ENCODE assay signal across 12 mouse cellular contexts in the genomic region with DNA sequence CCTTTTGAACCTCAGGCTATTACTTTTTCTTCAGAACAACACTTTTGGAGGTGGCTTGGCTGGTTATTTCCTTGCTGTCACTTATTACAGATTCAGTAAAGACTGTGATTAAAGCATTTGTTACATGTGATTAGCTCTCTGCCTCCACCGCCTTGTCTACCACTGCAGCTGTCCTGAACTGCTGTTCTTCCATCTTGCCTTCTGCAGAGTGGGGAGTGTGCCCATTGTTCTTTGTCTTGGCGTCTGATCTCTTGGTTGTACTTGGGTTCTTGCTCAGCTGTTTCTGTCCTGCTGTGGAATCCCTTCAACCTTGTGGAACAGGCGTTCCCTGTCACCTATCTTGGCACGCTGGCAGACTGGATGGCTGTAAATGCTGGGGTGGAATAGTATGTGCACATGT. TPM values are rescaled to one million over a fixed set of nuclear protein-coding genes. Genes with fewer than 3 reads are reported as not detected.
A peak's percentile ranks its signal among the peaks of the same experiment; 100 is the strongest.
DNase-seq lines count a peak whose midpoint lies in the region; ATAC-seq lines count a peak whose summit lies in the region.
"Had no signal": no experiment of that assay in that cellular context is flagged by ENCODE, and none has a peak within 500 bp of the region (broad histone marks: within the 10 kb centered on the region; RNA-seq: fewer than 3 reads in every experiment).

No protein-coding gene starts in this region.

- H3K27me3 ChIP-seq in heart, embryonic 15.5 days: no peaks in the 10 kb centered on the region
- no peaks in the 10 kb centered on the region for H3K27me3 ChIP-seq in midbrain, embryonic 15.5 days (replicated peaks)
- H3K27me3 ChIP-seq in midbrain, embryonic 11.5 days (ENCODE audit: control insufficient read depth, insufficient read depth, low read length): no peaks in the 10 kb centered on the region
- no peaks in the 10 kb centered on the region for H3K27me3 ChIP-seq in forebrain, embryonic 16.5 days (replicated peaks; ENCODE audit: control insufficient read depth, insufficient read depth, low read length)
- H3K27me3 ChIP-seq: liver, embryonic 12.5 days; neural tube, embryonic 12.5 days had no signal

- ATAC-seq in heart, embryonic 15.5 days (replicated peaks; ENCODE audit: insufficient number of reproducible peaks, insufficient read depth, low FRiP score, low read depth): no peak
- no peak for ATAC-seq in midbrain, embryonic 15.5 days (replicated peaks)
- ATAC-seq in midbrain, embryonic 11.5 days (ENCODE audit: low FRiP score): no peak
- peak; percentile 64 for ATAC-seq in forebrain, embryonic 16.5 days
- ATAC-seq: liver, embryonic 12.5 days had no signal

- no peak overlapping the region for H3K4me2 ChIP-seq in heart, embryonic 15.5 days
- no peak overlapping the region for H3K4me2 ChIP-seq in midbrain, embryonic 15.5 days
- no peak overlapping the region for H3K4me2 ChIP-seq in midbrain, embryonic 11.5 days
- H3K4me2 ChIP-seq in forebrain, embryonic 16.5 days (ENCODE audit: low read length): no peak overlapping the region
- H3K4me2 ChIP-seq: liver, embryonic 12.5 days; neural tube, embryonic 12.5 days had no signal

- WGBS in heart, embryonic 15.5 days: 51% methylated on average over 4 of the region's 4 CpGs
- WGBS in midbrain, embryonic 15.5 days: 50% methylated on average over 4 of the region's 4 CpGs
- WGBS in midbrain, embryonic 11.5 days: 57% methylated on average over 4 of the region's 4 CpGs
- 33% methylated on average over 4 of the region's 4 CpGs for whole genome bisulfite sequencing in forebrain, embryonic 16.5 days

- H3K36me3 ChIP-seq in heart, embryonic 15.5 days: no peaks in the 10 kb centered on the region
- no peaks in the 10 kb centered on the region for H3K36me3 ChIP-seq in midbrain, embryonic 15.5 days (replicated peaks)
- H3K36me3 ChIP-seq in midbrain, embryonic 11.5 days (ENCODE audit: control insufficient read depth, insufficient read depth, low read length): no peaks in the 10 kb centered on the region
- H3K36me3 ChIP-seq in forebrain, embryonic 16.5 days (ENCODE audit: control insufficient read depth, insufficient read depth): no peaks in the 10 kb centered on the region
- H3K36me3 ChIP-seq: liver, embryonic 12.5 days; neural tube, embryonic 12.5 days had no signal

- DNase-seq in heart, adult 9 months (ENCODE audit: low spot score in 2 of 2): no peak
- DNase-seq in midbrain, embryonic 11.5 days (ENCODE audit: low spot score, missing footprints): no peak
- no peak for DNase-seq in testis, postnatal 10 days (ENCODE audit: low spot score)
- no peak for DNase-seq in adipocyte (ENCODE audit: low spot score)
- DNase-seq: cerebellum, adult 11 months; gastrocnemius, postnatal 36 days; kidney, adult 9 months had no signal

- no peak overlapping the region for H3K4me3 ChIP-seq in heart, embryonic 15.5 days
- H3K4me3 ChIP-seq in midbrain, embryonic 15.5 days: no peak overlapping the region
- no peak overlapping the region for H3K4me3 ChIP-seq in midbrain, embryonic 11.5 days (ENCODE audit: low read depth, low read length)
- no peak overlapping the region for H3K4me3 ChIP-seq in forebrain, embryonic 16.5 days (replicated peaks; ENCODE audit: low read length)
- H3K4me3 ChIP-seq: liver, embryonic 12.5 days; neural tube, embryonic 12.5 days had no signal

- peak overlapping the region; percentile 83 for H3K27ac ChIP-seq in heart, embryonic 15.5 days
- H3K27ac ChIP-seq in midbrain, embryonic 15.5 days: 0 out of 2 replicates have a peak overlapping the region, but pooled peaks have one; percentile 1
- H3K27ac ChIP-seq in midbrain, embryonic 11.5 days (ENCODE audit: low read depth, low read length): no peak overlapping the region
- peak overlapping the region; percentile 62; the same call in 1 of the 2 replicates for H3K27ac ChIP-seq in forebrain, embryonic 16.5 days (ENCODE audit: low read length)
- H3K27ac ChIP-seq: liver, embryonic 12.5 days; neural tube, embryonic 12.5 days had no signal

- H3K9ac ChIP-seq in heart, embryonic 15.5 days: no peak overlapping the region
- H3K9ac ChIP-seq in midbrain, embryonic 15.5 days: no peak overlapping the region
- no peak overlapping the region for H3K9ac ChIP-seq in midbrain, embryonic 11.5 days (ENCODE audit: low read length)
- H3K9ac ChIP-seq in forebrain, embryonic 16.5 days (replicated peaks; ENCODE audit: low read depth, low read length): no peak overlapping the region
- H3K9ac ChIP-seq: liver, embryonic 12.5 days; neural tube, embryonic 12.5 days had no signal

- H3K9me3 ChIP-seq in heart, embryonic 15.5 days (replicated peaks): no peaks in the 10 kb centered on the region
- H3K9me3 ChIP-seq in midbrain, embryonic 15.5 days: no peaks in the 10 kb centered on the region
- H3K9me3 ChIP-seq in midbrain, embryonic 11.5 days (ENCODE audit: control insufficient read depth, low read length): no peaks in the 10 kb centered on the region
- no peaks in the 10 kb centered on the region for H3K9me3 ChIP-seq in forebrain, embryonic 16.5 days (ENCODE audit: control insufficient read depth, low read length)
- H3K9me3 ChIP-seq: liver, embryonic 12.5 days; neural tube, embryonic 12.5 days had no signal

- peaks cover 76% of the 10 kb centered on the region for H3K4me1 ChIP-seq in heart, embryonic 15.5 days (replicated peaks)
- peaks cover 26% of the 10 kb centered on the region for H3K4me1 ChIP-seq in midbrain, embryonic 15.5 days
- H3K4me1 ChIP-seq in midbrain, embryonic 11.5 days (ENCODE audit: control insufficient read depth, insufficient read depth, low read length): peaks cover 41% of the 10 kb centered on the region
- H3K4me1 ChIP-seq in forebrain, embryonic 16.5 days (replicated peaks; ENCODE audit: control insufficient read depth, insufficient read depth, low read length): peaks cover 48% of the 10 kb centered on the region

RNA-seq across cellular contexts. Expression of a gene that starts 30.4 kb away (rescaled TPM):
- polyA plus RNA-seq in heart, embryonic 15.5 days (2015; fragmentation: Nextera tagmentation; extraction: Ambion mirVana): 4.2 and 4.9 TPM in 2 replicates
- 8.0 and 8.1 TPM in 2 replicates for polyA plus RNA-seq in midbrain, embryonic 15.5 days (2015; fragmentation: Nextera tagmentation; extraction: Ambion mirVana)
- polyA plus RNA-seq in midbrain, embryonic 11.5 days (2014; fragmentation: Nextera tagmentation; extraction: Ambion mirVana): 6.2 and 6.8 TPM in 2 replicates
- polyA plus RNA-seq in forebrain, embryonic 16.5 days (2015; fragmentation: Nextera tagmentation; extraction: Ambion mirVana): 7.0 and 7.7 TPM in 2 replicates
